Mouse (Mus musculus): ENCODE measurements at regions not wholly inside any gene's neighbourhood (a gene's known extent, or its start where the extent isn't known, plus 50 kb on each side); places are given as distances from the start of the nearest gene placed in this dataset.

GRCm38 (mm10) chr13:83045970-83046369, 457.9 kb upstream of the Mef2c start:
- H3K4me3 ChIP-seq (ENCODE audit: extremely low read depth, insufficient read depth, insufficient read length): no peak overlapping the region
- peak overlapping the region; percentile 85 for H3K27ac ChIP-seq (ENCODE audit: insufficient read depth, low read length)
- no peaks in the 10 kb centered on the region for H3K36me3 ChIP-seq (ENCODE audit: control insufficient read depth, insufficient read depth, low read length)
- H3K27me3 ChIP-seq (ENCODE audit: control insufficient read depth, insufficient read depth, low read length): no peaks in the 10 kb centered on the region
- peak in 1 of 2 experiments; percentile 24 for DNase-seq (ENCODE audit: low read depth in 1 of 2, low spot score in 2 of 2)
- no peak for TF ChIP-seq CTCF (IDR thresholded peaks at IDR 0.05; ENCODE audit: extremely low read depth, insufficient read depth, insufficient read length, insufficient replicate concordance)
- no peak for TF ChIP-seq POLR2A (IDR thresholded peaks at IDR 0.05; ENCODE audit: low read depth, low read length)
- H3K4me1 ChIP-seq (ENCODE audit: control insufficient read depth, insufficient read depth, insufficient read length): peaks cover 17% of the 10 kb centered on the region
- 60% methylated on average over 2 of the region's 2 CpGs for WGBS

- H3K4me3 ChIP-seq (ENCODE audit: extremely low read depth, insufficient read depth, insufficient read length): no peak overlapping the region
- peak overlapping the region; percentile 85 for H3K27ac ChIP-seq (ENCODE audit: insufficient read depth, low read length)
- WGBS: 74% methylated on average over 4 of the region's 4 CpGs
- TF ChIP-seq POLR2A (IDR thresholded peaks at IDR 0.05; ENCODE audit: low read depth, low read length) (no peak), CTCF (IDR thresholded peaks at IDR 0.05; ENCODE audit: extremely low read depth, insufficient read depth, insufficient read length, insufficient replicate concordance) (no peak)
- peaks cover 17% of the 10 kb centered on the region for H3K4me1 ChIP-seq (ENCODE audit: control insufficient read depth, insufficient read depth, insufficient read length)
- no peaks in the 10 kb centered on the region for H3K36me3 ChIP-seq (ENCODE audit: control insufficient read depth, insufficient read depth, low read length)
- DNase-seq (ENCODE audit: low read depth in 1 of 2, low spot score in 2 of 2): no peak
- H3K27me3 ChIP-seq (ENCODE audit: control insufficient read depth, insufficient read depth, low read length): no peaks in the 10 kb centered on the region
Observed at GRCm38 (mm10) chr13:83046571-83047123, 457.2 kb upstream of the Mef2c start.

- no peak for TF ChIP-seq POLR2A (IDR thresholded peaks at IDR 0.05; ENCODE audit: low read depth, low read length)
- no peak for TF ChIP-seq CTCF (IDR thresholded peaks at IDR 0.05; ENCODE audit: extremely low read depth, insufficient read depth, insufficient read length, insufficient replicate concordance)
- Histone ChIP-seq H3K27ac (ENCODE audit: insufficient read depth, low read length) (peak overlapping the region; percentile 18), H3K27me3 (ENCODE audit: control insufficient read depth, insufficient read depth, low read length) (no peaks in the 10 kb centered on the region), H3K4me3 (ENCODE audit: extremely low read depth, insufficient read depth, insufficient read length) (no peak overlapping the region), H3K4me1 (ENCODE audit: control insufficient read depth, insufficient read depth, insufficient read length) (peaks cover 4% of the 10 kb centered on the region; the same call in 1 of the 2 replicates), H3K36me3 (ENCODE audit: control insufficient read depth, insufficient read depth, low read length) (no peaks in the 10 kb centered on the region)
- no peak for DNase-seq (ENCODE audit: low read depth in 1 of 2, low spot score in 2 of 2)
- 35% methylated on average over 2 of the region's 2 CpGs for WGBS
Observed at GRCm38 (mm10) chr13:83055865-83056264, 448.0 kb upstream of the Mef2c start.

- Histone ChIP-seq H3K4me1 (ENCODE audit: control insufficient read depth, insufficient read depth, insufficient read length) (peaks cover 4% of the 10 kb centered on the region; the same call in 1 of the 2 replicates), H3K4me3 (ENCODE audit: extremely low read depth, insufficient read depth, insufficient read length) (no peak overlapping the region), H3K27ac (ENCODE audit: insufficient read depth, low read length) (peak overlapping the region; percentile 29), H3K27me3 (ENCODE audit: control insufficient read depth, insufficient read depth, low read length) (no peaks in the 10 kb centered on the region), H3K36me3 (ENCODE audit: control insufficient read depth, insufficient read depth, low read length) (no peaks in the 10 kb centered on the region)
- TF ChIP-seq POLR2A (IDR thresholded peaks at IDR 0.05; ENCODE audit: low read depth, low read length) (no peak), CTCF (IDR thresholded peaks at IDR 0.05; ENCODE audit: extremely low read depth, insufficient read depth, insufficient read length, insufficient replicate concordance) (no peak)
- no peak for DNase-seq (ENCODE audit: low read depth in 1 of 2, low spot score in 2 of 2)
- WGBS: 63% methylated on average over 2 of the region's 2 CpGs
Observed at GRCm38 (mm10) chr13:83056415-83056814, 447.4 kb upstream of the Mef2c start.

- WGBS: 17% methylated on average over 5 of the region's 5 CpGs
- TF ChIP-seq POLR2A (IDR thresholded peaks at IDR 0.05; ENCODE audit: low read depth, low read length): no peak
- TF ChIP-seq CTCF (IDR thresholded peaks at IDR 0.05; ENCODE audit: extremely low read depth, insufficient read depth, insufficient read length, insufficient replicate concordance): no peak
- Histone ChIP-seq H3K27me3 (ENCODE audit: control insufficient read depth, insufficient read depth, low read length) (no peaks in the 10 kb centered on the region), H3K4me1 (ENCODE audit: control insufficient read depth, insufficient read depth, insufficient read length) (peaks cover 5% of the 10 kb centered on the region), H3K4me3 (ENCODE audit: extremely low read depth, insufficient read depth, insufficient read length) (no peak overlapping the region), H3K36me3 (ENCODE audit: control insufficient read depth, insufficient read depth, low read length) (no peaks in the 10 kb centered on the region), H3K27ac (ENCODE audit: insufficient read depth, low read length) (peak overlapping the region; percentile 47; the same call in 1 of the 2 replicates)
- no peak for DNase-seq (ENCODE audit: low read depth in 1 of 2, low spot score in 2 of 2)
Observed at GRCm38 (mm10) chr13:83064727-83065126, 439.1 kb upstream of the Mef2c start.

- Histone ChIP-seq H3K4me3 (ENCODE audit: extremely low read depth, insufficient read depth, insufficient read length) (no peak overlapping the region), H3K27me3 (ENCODE audit: control insufficient read depth, insufficient read depth, low read length) (no peaks in the 10 kb centered on the region), H3K27ac (ENCODE audit: insufficient read depth, low read length) (peak overlapping the region; percentile 54; the same call in 1 of the 2 replicates), H3K36me3 (ENCODE audit: control insufficient read depth, insufficient read depth, low read length) (no peaks in the 10 kb centered on the region), H3K4me1 (ENCODE audit: control insufficient read depth, insufficient read depth, insufficient read length) (peaks cover 5% of the 10 kb centered on the region)
- TF ChIP-seq POLR2A (IDR thresholded peaks at IDR 0.05; ENCODE audit: low read depth, low read length): no peak
- no peak for TF ChIP-seq CTCF (IDR thresholded peaks at IDR 0.05; ENCODE audit: extremely low read depth, insufficient read depth, insufficient read length, insufficient replicate concordance)
- DNase-seq (ENCODE audit: low read depth in 1 of 2, low spot score in 2 of 2): no peak
- WGBS: 78% methylated on average over 3 of the region's 3 CpGs
Observed at GRCm38 (mm10) chr13:83065201-83065600, 438.6 kb upstream of the Mef2c start.

- peak; percentile 68 to 90 for DNase-seq (ENCODE audit: low read depth in 1 of 2, low spot score in 2 of 2)
- Histone ChIP-seq H3K27me3 (ENCODE audit: control insufficient read depth, insufficient read depth, low read length) (no peaks in the 10 kb centered on the region), H3K27ac (ENCODE audit: insufficient read depth, low read length) (peak overlapping the region; percentile 74), H3K36me3 (ENCODE audit: control insufficient read depth, insufficient read depth, low read length) (no peaks in the 10 kb centered on the region), H3K4me1 (ENCODE audit: control insufficient read depth, insufficient read depth, insufficient read length) (peaks cover 5% of the 10 kb centered on the region), H3K4me3 (ENCODE audit: extremely low read depth, insufficient read depth, insufficient read length) (no peak overlapping the region)
- no peak for TF ChIP-seq POLR2A (IDR thresholded peaks at IDR 0.05; ENCODE audit: low read depth, low read length)
- TF ChIP-seq CTCF (IDR thresholded peaks at IDR 0.05; ENCODE audit: extremely low read depth, insufficient read depth, insufficient read length, insufficient replicate concordance): no peak
- 8% methylated on average over 8 of the region's 8 CpGs for WGBS
Observed at GRCm38 (mm10) chr13:83066115-83066753, 437.6 kb upstream of the Mef2c start.

All from spleen, adult 2 months (tissue).